Mouse (Mus musculus): ENCODE data around the gene Rgs14. TPM values are rescaled to one million over a fixed set of nuclear protein-coding genes. Genes with fewer than 3 reads are reported as not detected.

Rgs14 gene
- polyA plus RNA-seq, 1 experiment from 2014 or later: 0.68 TPM

DNA sequence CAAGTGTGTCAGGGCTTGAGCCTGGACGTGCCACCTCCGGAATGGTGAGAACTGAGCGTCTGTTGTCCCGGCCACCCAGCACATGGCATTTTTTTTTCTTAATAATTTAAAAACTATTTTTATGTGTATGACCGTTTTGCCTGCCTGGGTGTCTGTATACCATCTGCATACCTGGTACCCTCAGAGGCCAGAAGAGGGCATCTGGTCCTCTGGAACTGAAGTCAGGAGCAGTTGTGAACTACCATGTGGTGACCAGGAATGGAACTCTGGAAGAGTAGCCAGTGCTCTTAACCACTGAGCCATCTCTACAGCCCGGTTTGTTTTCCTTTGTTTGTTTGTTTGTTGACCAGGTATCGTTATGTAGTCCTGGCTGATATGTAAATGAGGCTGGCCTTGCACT is 1.1 kb upstream of the Rgs14 start:
- Histone ChIP-seq H3K4me1 (peaks cover 15% of the 10 kb centered on the region; the same call in 1 of the 2 replicates), H3K9me3 (no peaks in the 10 kb centered on the region), H3K27ac (no peak overlapping the region), H3K4me3 (no peak overlapping the region), H3K36me3 (no peaks in the 10 kb centered on the region), H3K27me3 (ENCODE audit: insufficient read depth, poor library complexity, severe bottlenecking) (peaks cover 49% of the 10 kb centered on the region)
- DNase-seq (ENCODE audit: low spot score): no peak
- 71% methylated on average over 7 of the region's 7 CpGs for WGBS

DNA sequence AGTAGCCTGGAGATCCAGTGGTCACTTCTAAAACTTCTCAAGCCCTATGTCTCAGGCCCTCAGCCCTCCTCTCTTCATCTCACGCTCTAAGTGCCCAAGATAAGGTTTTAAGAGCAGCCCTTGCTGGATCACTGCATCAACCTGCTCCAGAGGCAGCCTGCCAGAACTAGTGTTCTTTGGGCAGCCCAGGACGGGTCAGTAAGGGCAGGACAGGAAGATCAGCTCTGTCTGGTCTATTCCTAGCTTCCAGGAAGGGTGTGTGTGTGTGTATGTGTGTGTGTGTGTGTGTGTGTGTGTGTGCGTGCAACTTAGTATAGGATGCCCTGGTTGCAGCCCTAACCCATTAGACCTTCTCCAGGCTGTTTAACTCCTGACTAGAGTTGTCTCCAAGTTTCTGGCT is 702 bp downstream of the Rgs14 start:
- Histone ChIP-seq H3K27me3 (ENCODE audit: insufficient read depth, poor library complexity, severe bottlenecking) (peaks cover 64% of the 10 kb centered on the region), H3K36me3 (no peaks in the 10 kb centered on the region), H3K4me3 (no peak overlapping the region), H3K4me1 (peaks cover 15% of the 10 kb centered on the region; the same call in 1 of the 2 replicates), H3K27ac (no peak overlapping the region), H3K9me3 (no peaks in the 10 kb centered on the region)
- 40% methylated on average over 3 of the region's 3 CpGs for WGBS
- no peak for DNase-seq (ENCODE audit: low spot score)

DNA sequence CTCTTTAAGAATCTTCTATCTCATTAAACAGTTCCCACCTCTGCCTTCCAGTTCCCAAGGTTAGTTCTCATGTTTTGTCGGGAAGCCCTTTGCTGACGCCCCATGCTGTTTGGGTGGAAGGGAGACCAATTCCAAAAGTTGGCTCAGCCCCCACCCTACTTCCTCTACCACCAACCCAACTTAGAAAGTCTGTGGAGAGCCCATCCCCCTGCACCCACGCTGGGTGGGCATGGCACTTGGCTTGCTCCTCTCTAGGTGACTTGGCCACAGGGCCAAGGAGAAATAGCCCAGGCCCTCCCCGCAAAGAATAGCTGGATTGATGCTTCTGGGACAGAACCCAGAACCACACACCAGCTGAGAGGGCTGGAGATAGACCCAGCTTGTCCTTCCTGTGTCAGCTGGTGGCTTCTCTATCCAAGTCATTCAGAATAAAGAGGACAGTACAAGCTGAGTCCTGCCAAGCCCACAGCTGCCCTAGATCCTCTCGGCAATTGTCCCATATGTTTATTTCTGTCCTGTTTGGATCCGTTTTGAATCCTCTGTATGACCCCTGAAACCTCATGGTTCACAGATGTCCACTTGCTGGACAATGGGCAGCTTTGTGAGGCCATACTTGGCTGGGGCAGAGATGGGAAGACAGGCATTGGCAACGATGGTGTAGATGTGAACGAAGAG is 1.6 kb downstream of the Rgs14 start:
- no peak overlapping the region for H3K27ac ChIP-seq
- no peaks in the 10 kb centered on the region for H3K36me3 ChIP-seq
- 75% methylated on average over 8 of the region's 8 CpGs for WGBS
- peaks cover 15% of the 10 kb centered on the region; the same call in 1 of the 2 replicates for H3K4me1 ChIP-seq
- H3K27me3 ChIP-seq (ENCODE audit: insufficient read depth, poor library complexity, severe bottlenecking): peaks cover 69% of the 10 kb centered on the region
- H3K9me3 ChIP-seq: no peaks in the 10 kb centered on the region
- no peak overlapping the region for H3K4me3 ChIP-seq
- no peak for DNase-seq (ENCODE audit: low spot score)

DNA sequence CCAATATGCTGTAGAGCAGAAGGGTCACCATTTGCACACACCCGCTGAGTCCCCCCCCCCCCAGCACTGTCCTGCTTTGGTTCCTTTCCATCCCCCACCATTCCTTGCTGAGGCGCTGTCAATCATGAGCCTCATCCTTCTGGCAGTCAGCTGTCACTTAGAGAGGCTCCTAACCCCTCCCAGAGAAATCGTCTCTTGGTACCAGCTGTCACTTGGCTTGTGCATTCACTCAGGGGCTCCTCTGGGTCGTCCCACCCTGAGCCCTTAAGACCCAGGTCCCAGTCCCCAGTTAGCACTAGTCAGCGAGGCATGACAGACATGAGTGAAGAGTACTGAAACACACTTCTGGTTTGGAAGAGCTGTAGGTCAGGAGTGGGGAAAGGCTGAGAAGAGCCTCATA is 2.2 kb downstream of the Rgs14 start:
- DNase-seq (ENCODE audit: low spot score): no peak
- Histone ChIP-seq H3K4me3 (no peak overlapping the region), H3K9me3 (no peaks in the 10 kb centered on the region), H3K36me3 (no peaks in the 10 kb centered on the region), H3K27me3 (ENCODE audit: insufficient read depth, poor library complexity, severe bottlenecking) (peaks cover 75% of the 10 kb centered on the region), H3K27ac (no peak overlapping the region), H3K4me1 (peaks cover 15% of the 10 kb centered on the region; the same call in 1 of the 2 replicates)
- 59% methylated on average over 5 of the region's 5 CpGs for WGBS

DNA sequence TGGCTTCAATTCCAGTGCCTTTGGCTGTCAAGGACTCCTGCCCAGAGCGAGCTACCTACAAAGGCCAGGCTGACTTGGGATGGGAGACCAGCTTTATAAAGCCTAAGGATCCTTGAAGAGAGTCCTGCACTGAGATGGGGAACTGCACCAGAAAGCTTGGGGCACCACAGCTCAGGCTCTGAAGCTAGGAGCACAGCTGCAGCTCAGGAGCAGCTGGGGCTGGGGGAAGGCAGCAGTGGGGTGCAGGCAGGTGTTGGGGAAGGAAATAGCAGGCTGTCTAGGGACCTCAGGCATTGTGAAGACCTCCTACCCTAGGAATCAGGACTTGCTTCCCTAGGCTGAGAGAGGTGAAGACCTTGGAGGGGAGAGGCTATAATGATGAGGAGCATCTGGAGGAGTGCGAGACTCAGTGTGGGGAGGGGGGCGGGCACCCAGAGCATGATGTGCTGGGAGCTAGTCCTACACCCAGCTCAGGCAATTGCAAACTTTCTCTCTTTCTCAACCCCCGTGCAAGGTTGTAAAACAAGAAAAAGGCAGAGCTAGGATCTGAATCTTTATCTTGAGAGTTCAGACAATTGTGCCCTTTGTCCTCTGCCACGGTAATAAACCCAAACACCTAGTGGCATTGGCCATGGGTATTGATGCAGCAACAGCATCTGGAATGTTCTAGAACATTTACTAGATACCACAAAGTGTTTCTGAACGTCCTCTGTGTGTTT is 4.8 kb downstream of the Rgs14 start:
- Histone ChIP-seq H3K9me3 (no peaks in the 10 kb centered on the region), H3K4me1 (peaks cover 20% of the 10 kb centered on the region), H3K36me3 (no peaks in the 10 kb centered on the region), H3K4me3 (no peak overlapping the region), H3K27me3 (ENCODE audit: insufficient read depth, poor library complexity, severe bottlenecking) (peaks cover 97% of the 10 kb centered on the region), H3K27ac (no peak overlapping the region)
- WGBS: 49% methylated on average over 6 of the region's 6 CpGs
- DNase-seq (ENCODE audit: low spot score): no peak

DNA sequence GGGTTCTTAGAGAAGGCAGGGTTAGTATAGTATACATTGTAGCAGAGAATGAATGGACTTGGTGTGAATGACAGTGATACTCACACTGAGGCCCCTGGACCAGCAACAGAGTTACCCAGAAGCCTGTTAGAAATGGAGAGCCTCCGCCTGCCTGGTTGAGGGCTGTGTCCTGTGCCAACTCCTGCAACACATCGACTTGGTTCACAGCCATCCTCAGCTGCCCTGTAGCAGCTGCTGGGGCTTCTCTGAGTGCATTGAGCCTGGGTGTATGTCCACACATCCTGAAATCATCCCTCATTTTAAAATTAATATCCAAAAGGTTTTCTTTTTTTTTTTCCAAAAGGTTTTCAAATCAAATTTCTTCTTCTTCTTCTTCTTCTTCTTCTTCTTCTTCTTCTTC is 6.3 kb downstream of the Rgs14 start:
- WGBS: 72% methylated on average over 2 of the region's 2 CpGs
- H3K27me3 ChIP-seq (ENCODE audit: insufficient read depth, poor library complexity, severe bottlenecking): peaks cover 96% of the 10 kb centered on the region
- no peaks in the 10 kb centered on the region for H3K9me3 ChIP-seq
- no peak for DNase-seq (ENCODE audit: low spot score)
- no peak overlapping the region; the same call in 1 of the 2 replicates for H3K4me3 ChIP-seq
- H3K36me3 ChIP-seq: no peaks in the 10 kb centered on the region
- H3K27ac ChIP-seq: no peak overlapping the region
- peaks cover 11% of the 10 kb centered on the region for H3K4me1 ChIP-seq

DNA sequence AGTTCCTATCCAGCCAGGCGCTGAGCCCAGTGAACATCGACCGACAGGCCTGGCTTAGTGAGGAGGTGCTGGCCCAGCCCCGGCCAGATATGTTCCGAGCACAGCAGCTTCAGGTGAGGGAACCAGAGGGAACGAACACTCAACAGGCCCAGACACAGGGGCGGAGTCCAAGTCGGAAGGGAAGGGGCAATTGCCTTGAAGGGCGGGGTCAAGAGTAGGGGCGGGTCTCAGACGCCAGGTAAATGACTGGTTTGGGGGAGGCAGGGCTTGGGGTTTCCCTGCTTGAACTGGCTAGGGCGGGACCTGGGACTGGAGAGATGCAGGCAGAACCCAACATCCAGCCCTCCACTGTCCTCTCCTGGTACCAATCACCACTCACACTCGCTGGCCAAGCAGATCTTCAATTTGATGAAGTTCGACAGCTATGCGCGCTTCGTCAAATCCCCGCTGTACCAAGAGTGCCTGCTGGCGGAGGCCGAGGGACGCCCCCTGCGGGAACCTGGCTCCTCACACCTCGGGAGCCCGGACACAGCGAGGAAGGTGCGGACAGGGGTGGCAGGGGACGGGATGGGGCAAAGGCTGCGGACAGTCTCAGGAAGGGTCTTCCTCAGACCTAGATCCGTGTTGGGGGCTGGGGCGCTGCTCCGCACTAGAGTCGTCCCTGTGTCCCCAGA is 9.5 kb downstream of the Rgs14 start:
- no peaks in the 10 kb centered on the region for H3K36me3 ChIP-seq
- H3K4me1 ChIP-seq: peaks cover 11% of the 10 kb centered on the region
- WGBS: 5% methylated on average over 32 of the region's 32 CpGs
- peak overlapping the region; percentile 25 for H3K4me3 ChIP-seq
- DNase-seq (ENCODE audit: low spot score): no peak
- H3K27ac ChIP-seq: no peak overlapping the region
- H3K9me3 ChIP-seq: no peaks in the 10 kb centered on the region
- peaks cover 97% of the 10 kb centered on the region for H3K27me3 ChIP-seq (ENCODE audit: insufficient read depth, poor library complexity, severe bottlenecking)

DNA sequence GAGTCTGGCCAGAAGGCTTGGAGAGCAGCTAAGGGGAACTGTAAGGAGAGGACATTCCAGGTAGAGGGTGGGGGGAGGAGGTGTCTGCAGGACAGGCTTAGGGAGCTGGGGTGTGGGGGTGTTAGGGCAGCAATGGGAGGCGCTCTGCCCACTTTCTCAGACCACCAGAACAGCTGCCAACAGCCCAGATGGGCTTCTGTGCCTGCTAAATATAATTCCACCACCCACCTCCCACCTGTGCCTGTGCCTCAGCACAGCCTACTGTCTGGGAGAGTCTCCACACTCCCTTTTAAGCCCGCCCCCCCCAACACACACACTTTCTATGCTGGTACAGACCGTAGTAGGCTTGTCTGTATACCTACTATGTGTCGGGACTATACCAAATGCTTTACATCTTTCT is 12.3 kb downstream of the Rgs14 start:
- no peak overlapping the region for H3K27ac ChIP-seq
- H3K9me3 ChIP-seq: no peaks in the 10 kb centered on the region
- H3K4me1 ChIP-seq: peaks cover 11% of the 10 kb centered on the region
- no peaks in the 10 kb centered on the region for H3K36me3 ChIP-seq
- peaks cover 79% of the 10 kb centered on the region for H3K27me3 ChIP-seq (ENCODE audit: insufficient read depth, poor library complexity, severe bottlenecking)
- 72% methylated on average over 4 of the region's 4 CpGs for WGBS
- DNase-seq (ENCODE audit: low spot score): no peak
- H3K4me3 ChIP-seq: no peak overlapping the region

DNA sequence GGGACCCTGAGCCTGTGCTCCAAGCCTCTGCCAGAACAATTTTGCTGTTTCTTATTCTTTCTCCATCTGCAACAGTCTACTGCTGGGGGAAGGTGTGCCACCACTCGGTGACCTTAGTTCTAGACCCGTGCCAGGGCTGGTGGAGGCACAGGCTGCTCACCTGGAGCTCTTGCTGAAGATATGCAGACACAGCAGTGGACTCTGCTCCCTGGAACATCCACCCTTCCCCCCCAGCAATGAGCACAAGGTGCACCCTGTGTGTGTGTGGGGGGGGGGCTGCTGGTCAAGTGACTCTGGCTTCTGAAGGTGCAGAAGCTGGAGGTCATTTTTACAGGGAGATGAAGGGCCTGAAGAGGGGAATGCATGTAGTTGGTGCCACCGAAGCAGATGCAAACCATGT is 21.1 kb downstream of the Rgs14 start:
- Histone ChIP-seq H3K27me3 (ENCODE audit: insufficient read depth, poor library complexity, severe bottlenecking) (no peaks in the 10 kb centered on the region; the same call in 1 of the 2 replicates), H3K4me3 (no peak overlapping the region), H3K9me3 (no peaks in the 10 kb centered on the region), H3K27ac (no peak overlapping the region), H3K4me1 (no peaks in the 10 kb centered on the region), H3K36me3 (no peaks in the 10 kb centered on the region)
- 73% methylated on average over 3 of the region's 3 CpGs for WGBS
- DNase-seq (ENCODE audit: low spot score): no peak

DNA sequence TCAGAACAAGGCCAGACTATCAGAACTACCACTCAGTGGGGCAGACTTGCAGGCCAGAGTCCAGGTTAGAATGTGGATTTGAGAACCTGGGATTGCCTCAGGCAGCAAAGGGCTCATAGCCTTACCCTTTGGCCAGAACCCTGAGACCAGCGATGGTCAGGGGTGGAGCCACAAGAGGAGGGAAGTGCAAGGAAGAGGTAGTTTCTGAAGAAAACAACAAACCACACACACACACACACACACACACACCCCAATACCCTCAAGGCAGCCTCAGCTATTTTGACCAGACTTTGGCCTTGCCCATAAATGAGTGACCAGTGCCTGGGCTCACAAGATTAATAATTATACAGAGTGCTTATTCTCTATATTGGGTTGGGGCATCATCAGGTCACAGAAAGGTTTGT is 22.1 kb downstream of the Rgs14 start:
- H3K4me1 ChIP-seq: no peaks in the 10 kb centered on the region
- no peaks in the 10 kb centered on the region for H3K36me3 ChIP-seq
- no peak overlapping the region for H3K4me3 ChIP-seq
- no peak overlapping the region for H3K27ac ChIP-seq
- no peaks in the 10 kb centered on the region for H3K9me3 ChIP-seq
- WGBS: 65% methylated on average over 1 of the region's 1 CpGs
- H3K27me3 ChIP-seq (ENCODE audit: insufficient read depth, poor library complexity, severe bottlenecking): peaks cover 9% of the 10 kb centered on the region; the same call in 1 of the 2 replicates
- DNase-seq (ENCODE audit: low spot score): no peak

DNA sequence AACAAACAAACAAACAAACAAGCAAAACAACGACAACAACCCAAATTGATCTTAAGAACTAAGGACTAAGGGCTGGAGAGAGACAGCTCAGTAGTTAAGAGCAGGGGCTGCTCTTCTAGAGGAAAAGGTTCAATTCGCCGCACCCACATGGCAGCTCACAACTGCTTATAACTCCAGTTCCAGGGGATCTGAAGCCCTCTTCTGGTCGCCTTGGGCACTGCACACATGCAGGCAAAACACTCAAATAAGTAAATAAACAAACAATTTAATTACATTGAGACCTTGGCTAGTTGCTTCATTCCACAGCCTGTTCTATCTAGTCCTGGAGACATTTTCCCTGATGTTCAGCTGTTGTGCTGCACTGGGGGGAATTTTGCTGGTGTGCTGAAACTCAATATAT is 23.4 kb downstream of the Rgs14 start:
- Histone ChIP-seq H3K9me3 (no peaks in the 10 kb centered on the region), H3K4me3 (no peak overlapping the region), H3K27me3 (ENCODE audit: insufficient read depth, poor library complexity, severe bottlenecking) (peaks cover 10% of the 10 kb centered on the region; the same call in 1 of the 2 replicates), H3K36me3 (no peaks in the 10 kb centered on the region), H3K4me1 (no peaks in the 10 kb centered on the region), H3K27ac (no peak overlapping the region)
- 67% methylated on average over 4 of the region's 4 CpGs for WGBS
- DNase-seq (ENCODE audit: low spot score): no peak

DNA sequence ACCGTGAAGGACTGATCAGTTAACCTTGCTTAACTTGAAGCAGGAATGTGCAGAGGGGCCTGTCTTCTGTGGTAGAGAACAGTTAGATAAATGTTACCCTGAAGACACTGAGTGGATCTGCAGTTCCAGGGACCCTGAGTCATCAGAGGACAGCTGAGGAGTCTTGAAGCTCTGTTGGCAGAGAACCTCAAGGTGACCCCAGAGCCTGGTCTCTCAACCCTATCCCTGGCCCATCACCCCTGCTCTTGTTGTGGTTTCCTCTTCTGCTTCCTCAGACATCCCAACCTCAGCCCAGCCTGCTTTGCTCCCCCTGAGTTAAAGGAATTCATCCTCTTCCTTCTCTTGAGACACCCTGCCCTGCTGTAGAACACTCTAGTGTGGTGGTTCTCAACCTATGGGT is 28.6 kb downstream of the Rgs14 start, which contains the start of gene Slc34a1:
Gene Slc34a1 (plus strand): TSS at position 100 of the 400 bp plus-strand sequence.
- Histone ChIP-seq H3K4me1 (0 out of 2 replicates have a peak, but pooled peaks cover 3% of the 10 kb centered on the region), H3K9me3 (no peaks in the 10 kb centered on the region), H3K36me3 (no peaks in the 10 kb centered on the region), H3K4me3 (no peak within 1 kb of the TSS), H3K27ac (no peak within 1 kb of the TSS), H3K27me3 (ENCODE audit: insufficient read depth, poor library complexity, severe bottlenecking) (peaks cover 56% of the 10 kb centered on the region)
- DNase-seq (ENCODE audit: low spot score): no peak
- 75% methylated on average over 1 of the region's 1 CpGs for WGBS

Data from heart, embryonic 10.5 days (tissue).